Mouse (Mus musculus): ENCODE data around the gene Nucb1. TPM values are rescaled to one million over a fixed set of nuclear protein-coding genes. Genes with fewer than 3 reads are reported as not detected.
"Not testable (repeated sequence)": the region's sequence is repeated elsewhere in the genome, so short reads cannot be mapped to it uniquely, and the experiment has no call there.

Nucb1 gene
- polyA plus RNA-seq, 1 experiment from 2014 or later: 146 TPM

GRCm38 (mm10) chr7:45539095-45539494 lies 28.9 kb upstream of the Nucb1 start:
- WGBS (ENCODE audit: insufficient replicate concordance): 72% methylated on average over 3 of the region's 3 CpGs
- 0 out of 2 replicates have a peak overlapping the region, but pooled peaks have one; percentile 13 for H3K9ac ChIP-seq
- H3K27me3 ChIP-seq (replicated peaks): peaks cover 36% of the 10 kb centered on the region
- H3K4me1 ChIP-seq: peaks cover 10% of the 10 kb centered on the region
- H3K36me3 ChIP-seq: no peaks in the 10 kb centered on the region
- no peak overlapping the region for H3K4me3 ChIP-seq
- H3K4me2 ChIP-seq: no peak overlapping the region
- 0 out of 2 replicates have a peak, but pooled peaks have one; percentile 8 for ATAC-seq
- no peak overlapping the region for H3K27ac ChIP-seq
- H3K9me3 ChIP-seq (replicated peaks): no peaks in the 10 kb centered on the region

- 6% methylated on average over 29 of the region's 29 CpGs for WGBS (ENCODE audit: insufficient replicate concordance)
- peaks cover 10% of the 10 kb centered on the region for H3K4me1 ChIP-seq
- peak overlapping the region; percentile 69 for H3K4me2 ChIP-seq
- H3K27ac ChIP-seq: no peak overlapping the region
- peak overlapping the region; percentile 49 for H3K9ac ChIP-seq
- H3K9me3 ChIP-seq (replicated peaks): no peaks in the 10 kb centered on the region
- peaks cover 36% of the 10 kb centered on the region for H3K27me3 ChIP-seq (replicated peaks)
- peak overlapping the region; percentile 50 for H3K4me3 ChIP-seq
- ATAC-seq: peak; percentile 47
- no peaks in the 10 kb centered on the region for H3K36me3 ChIP-seq
Observed at GRCm38 (mm10) chr7:45538163-45539041, 28.2 kb upstream of the Nucb1 start.

GRCm38 (mm10) chr7:45537602-45538001 lies 27.4 kb upstream of the Nucb1 start:
- Histone ChIP-seq H3K9ac (no peak overlapping the region), H3K4me1 (peaks cover 10% of the 10 kb centered on the region), H3K4me2 (peak overlapping the region; percentile 69), H3K36me3 (no peaks in the 10 kb centered on the region), H3K27ac (no peak overlapping the region), H3K4me3 (no peak overlapping the region), H3K9me3 (replicated peaks) (no peaks in the 10 kb centered on the region), H3K27me3 (replicated peaks) (peaks cover 36% of the 10 kb centered on the region)
- no peak for ATAC-seq
- 75% methylated on average over 10 of the region's 10 CpGs for WGBS (ENCODE audit: insufficient replicate concordance)

GRCm38 (mm10) chr7:45535676-45536075 lies 25.5 kb upstream of the Nucb1 start:
- Histone ChIP-seq H3K4me2 (no peak overlapping the region), H3K27ac (no peak overlapping the region), H3K4me1 (peaks cover 10% of the 10 kb centered on the region), H3K36me3 (no peaks in the 10 kb centered on the region), H3K9me3 (replicated peaks) (no peaks in the 10 kb centered on the region), H3K9ac (no peak overlapping the region), H3K27me3 (replicated peaks) (peaks cover 44% of the 10 kb centered on the region), H3K4me3 (no peak overlapping the region)
- ATAC-seq: no peak
- WGBS (ENCODE audit: insufficient replicate concordance): 79% methylated on average over 1 of the region's 1 CpGs

GRCm38 (mm10) chr7:45530643-45531042 lies 20.4 kb upstream of the Nucb1 start:
- H3K4me1 ChIP-seq: peaks cover 32% of the 10 kb centered on the region
- no peaks in the 10 kb centered on the region for H3K9me3 ChIP-seq (replicated peaks)
- peaks cover 25% of the 10 kb centered on the region; the same call in 1 of the 2 replicates for H3K27me3 ChIP-seq (replicated peaks)
- H3K9ac ChIP-seq: no peak overlapping the region
- no peak overlapping the region for H3K4me3 ChIP-seq
- H3K27ac ChIP-seq: no peak overlapping the region
- no peaks in the 10 kb centered on the region for H3K36me3 ChIP-seq
- no peak overlapping the region for H3K4me2 ChIP-seq
- ATAC-seq: no peak
- WGBS (ENCODE audit: insufficient replicate concordance): 59% methylated on average over 2 of the region's 2 CpGs

- no peak overlapping the region for H3K27ac ChIP-seq
- WGBS (ENCODE audit: insufficient replicate concordance): 13% methylated on average over 6 of the region's 6 CpGs
- H3K4me1 ChIP-seq: peaks cover 39% of the 10 kb centered on the region
- H3K9me3 ChIP-seq (replicated peaks): no peaks in the 10 kb centered on the region
- peaks cover 25% of the 10 kb centered on the region; the same call in 1 of the 2 replicates for H3K27me3 ChIP-seq (replicated peaks)
- H3K4me2 ChIP-seq: peak overlapping the region; percentile 34
- H3K9ac ChIP-seq: no peak overlapping the region
- H3K4me3 ChIP-seq: no peak overlapping the region
- H3K36me3 ChIP-seq: peaks cover 7% of the 10 kb centered on the region
- ATAC-seq: no peak
Observed at GRCm38 (mm10) chr7:45529461-45529860, 19.3 kb upstream of the Nucb1 start.

GRCm38 (mm10) chr7:45527169-45527568 lies 17.0 kb upstream of the Nucb1 start:
- ATAC-seq; H3K9me3 ChIP-seq (replicated peaks): not testable (repeated sequence)
- Histone ChIP-seq H3K4me1 (peaks cover 57% of the 10 kb centered on the region), H3K4me2 (peak overlapping the region; percentile 73), H3K4me3 (peak overlapping the region; percentile 95), H3K36me3 (peaks cover 30% of the 10 kb centered on the region), H3K27ac (peak overlapping the region; percentile 100), H3K27me3 (replicated peaks) (peaks cover 24% of the 10 kb centered on the region; the same call in 1 of the 2 replicates), H3K9ac (peak overlapping the region; percentile 99; the same call in 1 of the 2 replicates)
- 70% methylated on average over 6 of the region's 6 CpGs for WGBS (ENCODE audit: insufficient replicate concordance)

- WGBS (ENCODE audit: insufficient replicate concordance): 12% methylated on average over 7 of the region's 7 CpGs
- H3K9ac ChIP-seq: peak overlapping the region; percentile 99
- peaks cover 63% of the 10 kb centered on the region for H3K4me1 ChIP-seq
- peak overlapping the region; percentile 95 for H3K4me3 ChIP-seq
- peaks cover 36% of the 10 kb centered on the region for H3K36me3 ChIP-seq
- H3K4me2 ChIP-seq: peak overlapping the region; percentile 73
- H3K9me3 ChIP-seq (replicated peaks): no peaks in the 10 kb centered on the region
- H3K27ac ChIP-seq: peak overlapping the region; percentile 100
- peaks cover 21% of the 10 kb centered on the region; the same call in 1 of the 2 replicates for H3K27me3 ChIP-seq (replicated peaks)
- ATAC-seq: no peak
Observed at GRCm38 (mm10) chr7:45526474-45527120, 16.4 kb upstream of the Nucb1 start.

- Histone ChIP-seq H3K9ac (peak within 1 kb of the TSS; percentile 99), H3K4me3 (peak within 1 kb of the TSS; percentile 95), H3K4me2 (peak within 1 kb of the TSS; percentile 73), H3K4me1 (peaks cover 69% of the 10 kb centered on the region), H3K27me3 (replicated peaks) (peaks cover 14% of the 10 kb centered on the region; the same call in 1 of the 2 replicates), H3K27ac (peak within 1 kb of the TSS; percentile 100), H3K36me3 (peaks cover 41% of the 10 kb centered on the region), H3K9me3 (replicated peaks) (no peaks in the 10 kb centered on the region)
- ATAC-seq: peak; percentile 69
- WGBS (ENCODE audit: insufficient replicate concordance): under 1% methylated on average over 54 of the region's 54 CpGs
Observed at GRCm38 (mm10) chr7:45525809-45526473, 15.7 kb upstream of the Nucb1 start, which contains the start of the genes Ppp1r15a and Plekha4. TSS of gene Ppp1r15a (minus strand) at chr7:45526268. TSS of gene Plekha4 (plus strand) at chr7:45526330.

- no peaks in the 10 kb centered on the region for H3K9me3 ChIP-seq (replicated peaks)
- H3K4me2 ChIP-seq: peak overlapping the region; percentile 73
- 3% methylated on average over 12 of the region's 12 CpGs for WGBS (ENCODE audit: insufficient replicate concordance)
- peaks cover 45% of the 10 kb centered on the region for H3K36me3 ChIP-seq
- peaks cover 71% of the 10 kb centered on the region for H3K4me1 ChIP-seq
- H3K27ac ChIP-seq: peak overlapping the region; percentile 100
- peak overlapping the region; percentile 99 for H3K9ac ChIP-seq
- H3K27me3 ChIP-seq (replicated peaks): peaks cover 5% of the 10 kb centered on the region; the same call in 1 of the 2 replicates
- peak overlapping the region; percentile 95 for H3K4me3 ChIP-seq
- peak; percentile 88 for ATAC-seq
Observed at GRCm38 (mm10) chr7:45524841-45525621, 14.8 kb upstream of the Nucb1 start.

GRCm38 (mm10) chr7:45523678-45524170 lies 13.5 kb upstream of the Nucb1 start:
- H3K4me3 ChIP-seq: peak overlapping the region; percentile 95
- H3K9ac ChIP-seq: peak overlapping the region; percentile 99
- peak overlapping the region; percentile 73 for H3K4me2 ChIP-seq
- H3K27me3 ChIP-seq (replicated peaks): no peaks in the 10 kb centered on the region
- H3K27ac ChIP-seq: peak overlapping the region; percentile 100
- WGBS (ENCODE audit: insufficient replicate concordance): 42% methylated on average over 13 of the region's 13 CpGs
- H3K36me3 ChIP-seq: peaks cover 45% of the 10 kb centered on the region
- H3K9me3 ChIP-seq (replicated peaks): no peaks in the 10 kb centered on the region
- peaks cover 71% of the 10 kb centered on the region for H3K4me1 ChIP-seq
- ATAC-seq: no peak
